Mouse (Mus musculus): ENCODE data around the gene Eif4a3. TPM values are rescaled to one million over a fixed set of nuclear protein-coding genes. Genes with fewer than 3 reads are reported as not detected.

The Eif4a3 gene
- polyA plus RNA-seq, 2 experiments: 228 to 339 TPM

- no peaks in the 10 kb centered on the region for H3K27me3 ChIP-seq (ENCODE audit: control insufficient read depth, insufficient read depth, low read length)
- no peak overlapping the region for H3K27ac ChIP-seq (replicated peaks; ENCODE audit: low read depth, low read length)
- peak overlapping the region; percentile 66; the same call in 1 of the 2 replicates for H3K4me3 ChIP-seq (replicated peaks; ENCODE audit: low read length)
- no peak for DNase-seq (ENCODE audit: low spot score)
- no peak for TF ChIP-seq POLR2A (IDR thresholded peaks at IDR 0.05; ENCODE audit: borderline replicate concordance, extremely low read depth, insufficient read depth, insufficient read length)
- 0 out of 2 replicates have a peak, but pooled peaks have one; percentile 23 for ATAC-seq (ENCODE audit: low FRiP score, low read depth)
- peaks cover 7% of the 10 kb centered on the region for H3K4me1 ChIP-seq (ENCODE audit: control insufficient read depth, insufficient read depth, low read length)
- no peak overlapping the region for H3K9ac ChIP-seq (ENCODE audit: low read depth, low read length, severe bottlenecking)
- H3K4me2 ChIP-seq (replicated peaks; ENCODE audit: low read depth, low read length, severe bottlenecking): peak overlapping the region; percentile 85
- H3K9me3 ChIP-seq (ENCODE audit: control insufficient read depth, low read length): no peaks in the 10 kb centered on the region
- peaks cover 7% of the 10 kb centered on the region for H3K36me3 ChIP-seq (ENCODE audit: control insufficient read depth, insufficient read depth, low read length)
- WGBS: 64% methylated on average over 6 of the region's 6 CpGs
These were observed 32.6 kb downstream of the Eif4a3 start for GRCm38 (mm10) chr11:119267241-119267674.

DNA sequence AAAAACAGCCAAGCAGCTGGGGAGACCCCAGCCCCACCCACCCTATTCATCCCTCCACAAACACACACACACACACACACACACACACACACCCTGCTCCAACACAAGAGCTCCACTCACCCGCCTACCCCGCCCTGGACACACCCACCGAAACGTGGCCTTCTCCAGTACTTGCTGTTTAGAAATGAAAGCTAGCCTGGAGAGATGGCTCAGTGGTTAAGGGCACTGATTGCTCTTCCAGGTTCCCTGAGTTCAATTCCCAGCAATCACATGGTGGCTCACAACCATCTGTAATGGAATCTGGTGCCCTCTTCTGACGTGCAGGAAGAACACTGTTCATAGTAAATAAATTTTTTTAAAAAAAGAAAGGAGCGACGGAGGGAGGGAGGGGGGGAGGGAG lies 34.1 kb downstream of the Eif4a3 start:
- Histone ChIP-seq H3K4me1 (ENCODE audit: control insufficient read depth, insufficient read depth, low read length) (peaks cover 7% of the 10 kb centered on the region), H3K27ac (replicated peaks; ENCODE audit: low read depth, low read length) (no peak overlapping the region), H3K36me3 (ENCODE audit: control insufficient read depth, insufficient read depth, low read length) (peaks cover 7% of the 10 kb centered on the region), H3K4me3 (replicated peaks; ENCODE audit: low read length) (no peak overlapping the region), H3K4me2 (replicated peaks; ENCODE audit: low read depth, low read length, severe bottlenecking) (no peak overlapping the region), H3K9me3 (ENCODE audit: control insufficient read depth, low read length) (no peaks in the 10 kb centered on the region), H3K9ac (ENCODE audit: low read depth, low read length, severe bottlenecking) (no peak overlapping the region), H3K27me3 (ENCODE audit: control insufficient read depth, insufficient read depth, low read length) (no peaks in the 10 kb centered on the region)
- no peak for TF ChIP-seq POLR2A (IDR thresholded peaks at IDR 0.05; ENCODE audit: borderline replicate concordance, extremely low read depth, insufficient read depth, insufficient read length)
- DNase-seq (ENCODE audit: low spot score) (no peak), ATAC-seq (ENCODE audit: low FRiP score, low read depth) (no peak)
- 79% methylated on average over 7 of the region's 7 CpGs for WGBS

DNA sequence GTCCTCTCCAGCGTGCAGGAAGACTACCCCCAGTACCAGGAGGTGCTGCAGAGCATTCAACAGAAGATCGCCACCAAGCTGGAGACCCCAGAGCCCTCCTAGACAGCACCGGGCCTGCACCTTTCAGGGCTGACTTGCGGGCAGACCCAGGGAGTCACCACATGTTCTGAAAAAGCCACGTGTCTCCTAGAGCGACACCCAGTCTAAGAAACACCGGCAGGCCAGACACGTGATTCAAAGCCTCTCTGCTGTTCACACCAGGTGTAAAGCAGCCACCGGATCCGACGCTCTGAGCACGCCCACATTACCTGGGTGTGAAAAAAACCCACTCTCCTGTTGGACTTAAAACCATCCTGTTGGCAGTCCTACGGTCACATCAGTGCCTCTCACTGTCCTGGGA lies 35.5 kb downstream of the Eif4a3 start:
- no peak for TF ChIP-seq POLR2A (IDR thresholded peaks at IDR 0.05; ENCODE audit: borderline replicate concordance, extremely low read depth, insufficient read depth, insufficient read length)
- Histone ChIP-seq H3K4me3 (replicated peaks; ENCODE audit: low read length) (no peak overlapping the region), H3K36me3 (ENCODE audit: control insufficient read depth, insufficient read depth, low read length) (no peaks in the 10 kb centered on the region), H3K9me3 (ENCODE audit: control insufficient read depth, low read length) (no peaks in the 10 kb centered on the region), H3K9ac (ENCODE audit: low read depth, low read length, severe bottlenecking) (no peak overlapping the region), H3K27ac (replicated peaks; ENCODE audit: low read depth, low read length) (no peak overlapping the region), H3K27me3 (ENCODE audit: control insufficient read depth, insufficient read depth, low read length) (no peaks in the 10 kb centered on the region), H3K4me1 (ENCODE audit: control insufficient read depth, insufficient read depth, low read length) (peaks cover 7% of the 10 kb centered on the region), H3K4me2 (replicated peaks; ENCODE audit: low read depth, low read length, severe bottlenecking) (no peak overlapping the region)
- 90% methylated on average over 13 of the region's 13 CpGs for WGBS
- ATAC-seq (ENCODE audit: low FRiP score, low read depth) (no peak), DNase-seq (ENCODE audit: low spot score) (no peak)

GRCm38 (mm10) chr11:119259977-119260376 lies 39.9 kb downstream of the Eif4a3 start:
- Histone ChIP-seq H3K27ac (replicated peaks; ENCODE audit: low read depth, low read length) (no peak overlapping the region), H3K27me3 (ENCODE audit: control insufficient read depth, insufficient read depth, low read length) (no peaks in the 10 kb centered on the region), H3K4me2 (replicated peaks; ENCODE audit: low read depth, low read length, severe bottlenecking) (no peak overlapping the region), H3K4me1 (ENCODE audit: control insufficient read depth, insufficient read depth, low read length) (no peaks in the 10 kb centered on the region; the same call in 1 of the 2 replicates), H3K4me3 (replicated peaks; ENCODE audit: low read length) (no peak overlapping the region), H3K36me3 (ENCODE audit: control insufficient read depth, insufficient read depth, low read length) (no peaks in the 10 kb centered on the region), H3K9me3 (ENCODE audit: control insufficient read depth, low read length) (no peaks in the 10 kb centered on the region), H3K9ac (ENCODE audit: low read depth, low read length, severe bottlenecking) (no peak overlapping the region)
- WGBS: 81% methylated on average over 8 of the region's 8 CpGs
- ATAC-seq (ENCODE audit: low FRiP score, low read depth): no peak
- DNase-seq (ENCODE audit: low spot score): no peak
- TF ChIP-seq POLR2A (IDR thresholded peaks at IDR 0.05; ENCODE audit: borderline replicate concordance, extremely low read depth, insufficient read depth, insufficient read length): no peak

DNA sequence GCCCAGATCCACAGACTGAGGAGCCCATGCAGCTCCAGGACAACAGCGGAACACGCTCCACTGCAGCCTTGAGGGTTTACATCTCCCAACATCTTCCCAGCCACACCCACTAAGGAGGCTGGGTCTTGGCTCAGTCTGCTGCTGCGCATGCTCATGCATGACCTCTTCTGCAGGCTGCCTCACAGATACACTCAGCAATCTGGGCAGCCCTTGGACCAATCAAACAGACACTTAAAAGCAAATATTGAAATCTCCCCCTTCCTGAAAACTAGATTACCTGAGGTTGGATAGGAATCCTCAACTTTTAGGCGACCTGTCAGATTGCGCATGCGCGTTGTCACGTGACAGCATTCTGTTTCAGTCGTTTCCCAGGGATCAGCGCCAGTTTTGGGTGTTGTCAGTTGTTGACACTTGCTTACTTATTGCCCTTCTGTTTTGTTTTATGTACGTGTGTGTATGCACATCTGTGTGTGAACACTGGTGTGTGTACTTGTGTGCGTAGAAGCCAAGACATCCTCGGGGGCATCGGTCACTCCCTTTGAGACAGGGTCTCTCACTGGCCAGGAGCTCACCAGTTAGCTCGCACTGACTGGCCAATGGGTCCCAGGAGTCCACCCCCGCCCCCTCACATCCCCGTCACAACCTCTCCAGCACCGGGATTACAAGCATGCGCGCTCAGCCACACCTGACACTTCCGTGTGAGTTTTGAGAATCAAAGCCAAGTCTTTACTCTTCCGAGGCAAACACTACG lies 41.1 kb downstream of the Eif4a3 start:
- DNase-seq (ENCODE audit: low spot score) (peak; percentile 47), ATAC-seq (ENCODE audit: low FRiP score, low read depth) (peak; percentile 81)
- Histone ChIP-seq H3K4me1 (ENCODE audit: control insufficient read depth, insufficient read depth, low read length) (no peaks in the 10 kb centered on the region; the same call in 1 of the 2 replicates), H3K36me3 (ENCODE audit: control insufficient read depth, insufficient read depth, low read length) (no peaks in the 10 kb centered on the region), H3K27ac (replicated peaks; ENCODE audit: low read depth, low read length) (0 out of 2 replicates have a peak overlapping the region, but pooled peaks have one; percentile 33), H3K9me3 (ENCODE audit: control insufficient read depth, low read length) (no peaks in the 10 kb centered on the region), H3K4me3 (replicated peaks; ENCODE audit: low read length) (peak overlapping the region; percentile 15), H3K27me3 (ENCODE audit: control insufficient read depth, insufficient read depth, low read length) (no peaks in the 10 kb centered on the region), H3K9ac (ENCODE audit: low read depth, low read length, severe bottlenecking) (no peak overlapping the region), H3K4me2 (replicated peaks; ENCODE audit: low read depth, low read length, severe bottlenecking) (peak overlapping the region; percentile 44)
- no peak for TF ChIP-seq POLR2A (IDR thresholded peaks at IDR 0.05; ENCODE audit: borderline replicate concordance, extremely low read depth, insufficient read depth, insufficient read length)
- WGBS: 68% methylated on average over 23 of the region's 23 CpGs
